Mouse (Mus musculus) heart, embryonic 14.5 days (tissue): ENCODE data around the gene Nhp2. TPM values are rescaled to one million over a fixed set of nuclear protein-coding genes. Genes with fewer than 3 reads are reported as not detected.
A peak's percentile ranks its signal among the peaks of the same experiment; 100 is the strongest.

Source experiments
- ATAC-seq: fragments of 200-750 bp; cut with Nextera tagmentation; 2 replicates; pipeline ENCODE4 v1.8.0; 2017; ENCODE audit warnings: low read depth, moderate TSS enrichment; ENCODE audit not compliant: insufficient number of reproducible peaks, insufficient read depth, low FRiP score
- H3K27ac ChIP-seq, 2 experiments: fragments of 200-500 bp in 1 of 2; fragments of 300-500 bp in 1 of 2; sonication (generic) in 1 of 2; replicated peaks in 1 of 2; 2 replicates each; pipeline ENCODE4 v1.5.1; 2012 to 2014; ENCODE audit warnings: low read depth in 2 of 2, low read length in 2 of 2, control low read depth in 1 of 2, mild to moderate bottlenecking in 1 of 2, mixed read lengths in 1 of 2; ENCODE audit not compliant: control insufficient read depth in 1 of 2, insufficient read depth in 1 of 2
- H3K27me3 ChIP-seq: fragments of 300-500 bp; sonication (generic); 2 replicates; pipeline ENCODE4 v1.6.1; 2014; ENCODE audit warnings: mild to moderate bottlenecking, low read length, control low read depth; ENCODE audit not compliant: control insufficient read depth, insufficient read depth
- H3K36me3 ChIP-seq: fragments of 300-500 bp; sonication (generic); 2 replicates; pipeline ENCODE4 v1.6.1; 2014; ENCODE audit warnings: mild to moderate bottlenecking, control low read depth, low read length, mixed read lengths; ENCODE audit not compliant: control insufficient read depth, insufficient read depth
- H3K4me1 ChIP-seq, 2 experiments: fragments of 200-500 bp in 1 of 2; fragments of 300-500 bp in 1 of 2; sonication (generic) in 1 of 2; 2 replicates each; pipeline ENCODE4 v1.6.1; 2012 to 2014; ENCODE audit warnings: low read length in 2 of 2, control low read depth in 1 of 2, mixed read lengths in 1 of 2; ENCODE audit not compliant: control insufficient read depth in 2 of 2, insufficient read depth in 2 of 2
- H3K4me2 ChIP-seq: fragments of 300-500 bp; sonication (generic); 2 replicates; pipeline ENCODE4 v1.6.1; 2014; ENCODE audit warnings: mild to moderate bottlenecking, low read length
- H3K4me3 ChIP-seq, 2 experiments: fragments of 200-500 bp in 1 of 2; fragments of 300-500 bp in 1 of 2; sonication (generic) in 1 of 2; 2 replicates each; pipeline ENCODE4 v1.5.1; 2012 to 2014; ENCODE audit warnings: low read length in 2 of 2, mild to moderate bottlenecking in 2 of 2, control low read depth in 1 of 2, low read depth in 1 of 2, moderate library complexity in 1 of 2; ENCODE audit not compliant: control insufficient read depth in 1 of 2, insufficient read depth in 1 of 2
- H3K9ac ChIP-seq: fragments of 300-500 bp; sonication (generic); 2 replicates; pipeline ENCODE4 v1.6.1; 2014; ENCODE audit warnings: mild to moderate bottlenecking, low read length
- H3K9me3 ChIP-seq: fragments of 300-500 bp; sonication (generic); 2 replicates; pipeline ENCODE4 v1.6.1; 2016; ENCODE audit warnings: low read length, control low read depth; ENCODE audit not compliant: control insufficient read depth
- WGBS: fragments of 180-500 bp; shearing (Covaris S2); extraction: QIAGEN DNeasy Blood & Tissue Kit; methylation state at CpG from one replicate; pipeline ENCODE4 v1.1.7; 2014; 5-methylcytosine and 5-hydroxymethylcytosine counted together
- polyA plus RNA-seq: library from polyadenylated mRNA; unstranded; fragments of >200 nt; fragmentation: Nextera tagmentation; extraction: Ambion mirVana; gene quantifications from 2 replicates; pipeline ENCODE4 v1.2.1, GENCODE M21; 2014

Gene Nhp2
- polyA plus RNA-seq, result 87.9 and 89.9 TPM in 2 replicates

- Histone ChIP-seq H3K27me3 (no peaks in the 10 kb centered on the region), H3K36me3 (peaks cover 27% of the 10 kb centered on the region), H3K9ac (peak within 1 kb of the TSS; percentile 83), H3K27ac (peak within 1 kb of the TSS; percentile 32 to 50), H3K9me3 (no peaks in the 10 kb centered on the region), H3K4me1 (peaks cover 9 to 19% of the 10 kb centered on the region in 2 experiments; a peak in 3 of 4 replicates), H3K4me3 (peak within 1 kb of the TSS; percentile 88 to 89), H3K4me2 (peak within 1 kb of the TSS; percentile 93)
- under 1% methylated on average over 51 of the region's 51 CpGs for WGBS
- ATAC-seq, result peak; percentile 88
Observed at GRCm38 (mm10) chr11:51619409-51620060, at the start of gene Nhp2. Nhp2 (plus strand) TSS chr11:51619735.

- Histone ChIP-seq H3K27me3 (no peaks in the 10 kb centered on the region), H3K4me3 (no peak overlapping the region), H3K27ac (no peak overlapping the region), H3K4me2 (no peak overlapping the region), H3K36me3 (no peaks in the 10 kb centered on the region), H3K9me3 (no peaks in the 10 kb centered on the region), H3K9ac (no peak overlapping the region), H3K4me1 (peaks cover 0 to 2% of the 10 kb centered on the region in 2 experiments; a peak in 1 of 4 replicates)
- WGBS, result 76% methylated on average over 4 of the region's 4 CpGs
- ATAC-seq, result no peak
Observed at GRCm38 (mm10) chr11:51576454-51576853, 43.1 kb upstream of the Nhp2 start.

GRCm38 (mm10) chr11:51577587-51577986, 41.9 kb upstream of the Nhp2 start:
- Histone ChIP-seq H3K36me3 (no peaks in the 10 kb centered on the region), H3K4me3 (no peak overlapping the region), H3K27me3 (no peaks in the 10 kb centered on the region), H3K9me3 (no peaks in the 10 kb centered on the region), H3K4me2 (no peak overlapping the region), H3K9ac (no peak overlapping the region), H3K4me1 (peaks cover 0 to 2% of the 10 kb centered on the region in 2 experiments; a peak in 1 of 4 replicates), H3K27ac (no peak overlapping the region)
- WGBS, result 83% methylated on average over 7 of the region's 7 CpGs
- no peak for ATAC-seq

- Histone ChIP-seq H3K9ac (no peak overlapping the region), H3K9me3 (no peaks in the 10 kb centered on the region), H3K27ac (no peak overlapping the region), H3K36me3 (no peaks in the 10 kb centered on the region), H3K4me2 (no peak overlapping the region), H3K4me3 (no peak overlapping the region), H3K27me3 (no peaks in the 10 kb centered on the region), H3K4me1 (peaks cover 5 to 11% of the 10 kb centered on the region in 2 experiments; a peak in 3 of 4 replicates)
- WGBS, result 58% methylated on average over 4 of the region's 4 CpGs
- ATAC-seq, result no peak
Observed at GRCm38 (mm10) chr11:51579024-51579423, 40.5 kb upstream of the Nhp2 start.

- peaks cover 8 to 22% of the 10 kb centered on the region in 2 experiments for H3K4me1 ChIP-seq
- H3K27me3 ChIP-seq, result no peaks in the 10 kb centered on the region
- no peak overlapping the region for H3K9ac ChIP-seq
- peaks cover 21% of the 10 kb centered on the region for H3K36me3 ChIP-seq
- no peak overlapping the region for H3K4me2 ChIP-seq
- H3K9me3 ChIP-seq, result no peaks in the 10 kb centered on the region
- H3K4me3 ChIP-seq, result no peak overlapping the region
- no peak overlapping the region for H3K27ac ChIP-seq
- 22% methylated on average over 8 of the region's 8 CpGs for WGBS
- no peak for ATAC-seq
Observed at GRCm38 (mm10) chr11:51582713-51583112, 36.8 kb upstream of the Nhp2 start.

- peak; percentile 3; the same call in 1 of the 2 replicates for ATAC-seq
- peak overlapping the region; percentile 89 for H3K9ac ChIP-seq
- peak overlapping the region; percentile 70 to 71 for H3K4me3 ChIP-seq
- peaks cover 8 to 22% of the 10 kb centered on the region in 2 experiments for H3K4me1 ChIP-seq
- WGBS, result 17% methylated on average over 9 of the region's 9 CpGs
- H3K27ac ChIP-seq, result peak overlapping the region; percentile 89
- peak overlapping the region; percentile 89 for H3K4me2 ChIP-seq
- H3K9me3 ChIP-seq, result no peaks in the 10 kb centered on the region
- H3K36me3 ChIP-seq, result peaks cover 34% of the 10 kb centered on the region
- H3K27me3 ChIP-seq, result no peaks in the 10 kb centered on the region
Observed at GRCm38 (mm10) chr11:51584057-51584430, 35.5 kb upstream of the Nhp2 start.

- Histone ChIP-seq H3K9me3 (no peaks in the 10 kb centered on the region), H3K4me3 (peak within 1 kb of the TSS; percentile 70 to 71), H3K27ac (peak within 1 kb of the TSS; percentile 89), H3K4me1 (peaks cover 8 to 22% of the 10 kb centered on the region in 2 experiments), H3K4me2 (peak within 1 kb of the TSS; percentile 89), H3K9ac (peak within 1 kb of the TSS; percentile 89), H3K36me3 (peaks cover 40% of the 10 kb centered on the region), H3K27me3 (no peaks in the 10 kb centered on the region)
- WGBS, result under 1% methylated on average over 59 of the region's 59 CpGs
- ATAC-seq, result peak; percentile 93
Observed at GRCm38 (mm10) chr11:51584431-51585248, 34.9 kb upstream of the Nhp2 start, which contains the start of gene Phykpl. Phykpl (plus strand) TSS chr11:51584757.
